Mouse (Mus musculus) layer of hippocampus, postnatal 25 days (tissue): ENCODE measurements around the gene Cebpb. TPM values are rescaled to one million over a fixed set of nuclear protein-coding genes. Genes with fewer than 3 reads are reported as not detected.

Source experiments
- DNase-seq, 2 experiments: peaks; one replicate each; pipeline ENCODE4 v3.0.0; 2022; ENCODE audit warnings: mixed read lengths in 2 of 2, low spot score in 1 of 2; ENCODE audit errors: extremely low spot score in 1 of 2
- total RNA-seq, 2 experiments: library from RNA; stranded (reverse); gene quantifications; 2 replicates each; pipeline ENCODE4 v1.2.3; 2021

Gene Cebpb
- total RNA-seq, 2 experiments from 2014 or later: 32.4 to 32.8 TPM

DNA sequence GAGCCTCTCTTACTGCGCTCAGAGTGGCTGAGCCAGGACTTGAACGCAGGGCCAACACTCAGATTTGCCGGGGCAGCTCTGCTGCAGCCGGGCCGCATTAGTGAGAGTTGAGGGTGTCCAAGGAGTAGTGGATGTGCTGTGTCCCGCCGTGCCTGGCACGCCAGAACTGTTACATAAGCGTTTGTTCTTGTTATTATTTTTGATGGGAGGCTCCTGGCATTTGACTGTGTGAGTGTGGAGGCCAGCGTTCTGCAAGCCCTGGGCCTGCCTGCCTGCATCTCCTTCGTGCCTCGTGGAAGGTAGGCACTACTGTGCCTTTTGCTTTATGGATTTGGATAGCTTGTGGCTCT, 2.2 kb downstream of the Cebpb start:
- DNase-seq: no peak

DNA sequence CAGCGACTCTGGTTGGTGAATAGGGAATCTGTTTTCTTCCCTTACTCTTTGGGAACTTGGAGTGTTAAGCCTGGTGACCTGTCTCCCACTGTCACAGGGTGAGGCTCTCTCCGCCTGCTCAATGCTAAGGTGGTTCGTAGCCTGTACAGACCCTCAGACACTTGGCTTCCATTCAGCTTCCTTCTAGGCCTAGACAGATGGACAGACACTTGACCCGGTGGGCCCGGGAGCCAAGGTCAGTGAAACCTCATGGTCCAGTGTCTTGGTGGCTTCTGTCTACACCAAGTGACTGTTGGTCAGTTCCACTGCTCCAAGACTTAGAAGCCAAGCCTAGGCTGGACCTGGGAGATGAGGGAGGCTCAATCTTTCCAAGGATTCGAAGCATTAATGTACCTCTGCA, 2.7 kb downstream of the Cebpb start:
- no peak for DNase-seq

- no peak for DNase-seq
Measured at GRCm38 (mm10) chr2:167691871-167692661, 3.4 kb downstream of the Cebpb start.

GRCm38 (mm10) chr2:167692831-167693230, 4.1 kb downstream of the Cebpb start:
- DNase-seq: no peak

DNA sequence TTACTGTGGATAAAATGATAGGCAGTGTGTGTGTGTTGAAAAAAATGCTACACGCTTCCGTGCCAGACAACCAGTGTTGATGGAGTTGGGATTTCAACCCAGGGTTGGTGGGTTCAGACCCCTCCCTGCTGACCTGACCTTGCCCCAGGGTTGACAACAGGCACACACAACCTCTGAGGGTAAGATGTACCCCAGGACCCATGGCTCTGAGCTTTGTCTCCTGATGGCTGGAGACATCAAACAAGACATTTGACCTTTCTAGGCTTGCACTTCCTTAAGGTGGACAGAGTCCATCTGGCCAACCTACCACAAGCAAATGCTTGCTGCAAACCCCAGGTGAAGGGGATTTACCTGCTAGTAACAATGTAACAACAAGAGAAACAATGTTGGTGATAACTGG, 4.8 kb downstream of the Cebpb start:
- no peak for DNase-seq

GRCm38 (mm10) chr2:167694244-167694643, 5.5 kb downstream of the Cebpb start:
- no peak for DNase-seq

DNA sequence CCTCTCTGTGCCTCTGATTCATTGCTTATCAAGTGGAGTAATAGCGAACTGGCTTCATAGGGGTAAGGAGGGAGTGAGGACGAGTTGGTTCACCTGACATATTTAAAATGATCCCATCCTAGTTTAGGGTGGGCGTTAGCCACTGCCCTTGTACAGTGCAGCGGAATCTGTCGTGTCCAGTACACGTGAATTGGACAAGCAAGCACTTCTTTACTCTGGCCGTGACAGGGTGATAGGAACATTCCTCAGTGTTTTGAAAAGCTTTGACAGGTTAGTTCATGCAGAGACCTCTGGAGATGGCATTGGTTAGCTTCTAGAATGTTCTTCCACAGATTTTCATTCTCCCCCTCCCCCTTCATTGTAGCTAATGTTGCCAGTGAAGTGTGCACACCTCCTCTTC, 6.2 kb downstream of the Cebpb start:
- no peak for DNase-seq

GRCm38 (mm10) chr2:167695491-167695890, 6.8 kb downstream of the Cebpb start:
- no peak for DNase-seq

- DNase-seq: no peak
Measured at GRCm38 (mm10) chr2:167696143-167696542, 7.4 kb downstream of the Cebpb start.

DNA sequence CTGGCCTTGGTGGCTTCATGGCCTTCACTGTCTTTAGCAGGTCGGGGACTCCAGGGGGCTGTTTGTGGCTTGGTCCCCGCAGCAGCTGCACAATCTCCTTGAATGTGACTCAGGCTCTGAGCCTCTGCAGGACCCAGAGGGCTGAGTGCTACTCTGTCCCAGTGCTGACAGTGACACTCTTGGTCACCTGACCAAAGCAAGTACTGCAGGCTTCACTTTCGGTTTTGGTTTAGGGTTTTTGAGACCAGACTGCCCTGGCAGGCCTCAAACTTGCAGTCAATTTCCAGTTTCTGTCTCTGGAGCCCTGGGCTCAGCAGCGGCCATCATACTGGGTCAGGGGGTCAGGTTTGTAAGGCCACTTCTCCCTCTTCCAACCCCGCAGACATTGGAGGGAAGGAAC, 9.2 kb downstream of the Cebpb start:
- no peak for DNase-seq

GRCm38 (mm10) chr2:167700018-167700417, 11.3 kb downstream of the Cebpb start:
- no peak for DNase-seq

GRCm38 (mm10) chr2:167701472-167701871, 12.8 kb downstream of the Cebpb start:
- no peak for DNase-seq

DNA sequence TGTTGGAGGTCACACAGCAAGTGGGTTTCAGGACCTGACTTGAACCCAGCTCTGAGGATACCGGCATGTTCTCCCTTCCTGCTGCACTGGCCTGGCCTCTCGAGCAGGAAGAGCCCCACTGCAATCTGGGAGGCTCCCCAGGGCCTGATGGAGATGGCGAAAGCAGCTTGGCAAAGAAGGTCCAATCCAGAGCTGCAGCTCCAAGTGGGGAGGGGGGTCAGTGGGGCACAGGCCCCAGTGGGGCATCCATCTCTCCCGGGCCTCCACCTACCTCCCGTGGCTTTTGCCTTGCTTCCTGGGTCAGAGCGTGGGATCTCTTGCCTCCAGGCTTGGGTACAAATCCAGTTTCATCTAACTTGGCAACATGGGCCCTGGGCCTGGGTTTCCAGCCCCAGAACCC, 13.4 kb downstream of the Cebpb start:
- DNase-seq: no peak

DNA sequence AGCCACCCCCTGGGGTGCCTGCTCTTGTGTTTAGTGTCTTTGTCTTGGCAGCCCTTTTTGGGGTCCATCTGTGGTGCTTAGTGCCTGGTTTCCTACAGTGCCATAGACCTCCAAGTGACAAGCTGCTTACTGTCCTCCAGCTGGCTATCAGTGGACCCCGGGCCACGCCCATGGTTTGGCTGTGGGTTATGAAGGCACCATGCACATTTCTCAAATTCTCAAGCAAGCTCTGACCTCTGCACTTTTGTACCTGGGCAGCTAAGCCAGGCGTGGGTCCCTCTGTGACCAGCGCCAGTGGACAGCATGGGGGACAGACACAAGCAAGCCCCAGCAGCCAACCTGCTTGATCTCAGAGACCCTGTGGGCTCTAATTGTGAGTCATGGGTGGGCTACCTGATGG, 15.7 kb downstream of the Cebpb start:
- DNase-seq: no peak

GRCm38 (mm10) chr2:167706183-167706939, 17.6 kb downstream of the Cebpb start:
- no peak for DNase-seq

- DNase-seq: no peak
Measured at GRCm38 (mm10) chr2:167708373-167708772, 19.7 kb downstream of the Cebpb start.

GRCm38 (mm10) chr2:167709969-167710368, 21.3 kb downstream of the Cebpb start:
- no peak for DNase-seq

DNA sequence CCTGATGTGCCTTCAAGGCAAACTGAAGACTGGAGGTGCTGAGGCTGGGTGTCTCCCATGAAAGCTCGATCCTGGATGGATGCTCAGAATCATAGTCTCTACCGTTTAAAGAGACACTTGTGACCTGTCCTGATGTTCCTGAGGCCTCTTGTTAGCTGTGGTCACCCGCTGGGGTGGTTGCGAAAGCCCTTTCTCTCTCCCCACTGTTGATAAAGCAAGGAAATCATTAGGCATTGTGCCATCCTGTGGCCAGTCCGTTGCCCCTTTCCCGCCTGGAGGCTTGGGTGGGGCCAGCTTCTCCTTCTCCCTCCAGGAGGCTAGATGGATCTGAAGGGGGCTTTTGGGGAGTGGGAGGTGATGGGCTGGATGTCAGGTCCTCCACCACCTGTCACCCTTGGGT, 21.9 kb downstream of the Cebpb start:
- no peak for DNase-seq

DNA sequence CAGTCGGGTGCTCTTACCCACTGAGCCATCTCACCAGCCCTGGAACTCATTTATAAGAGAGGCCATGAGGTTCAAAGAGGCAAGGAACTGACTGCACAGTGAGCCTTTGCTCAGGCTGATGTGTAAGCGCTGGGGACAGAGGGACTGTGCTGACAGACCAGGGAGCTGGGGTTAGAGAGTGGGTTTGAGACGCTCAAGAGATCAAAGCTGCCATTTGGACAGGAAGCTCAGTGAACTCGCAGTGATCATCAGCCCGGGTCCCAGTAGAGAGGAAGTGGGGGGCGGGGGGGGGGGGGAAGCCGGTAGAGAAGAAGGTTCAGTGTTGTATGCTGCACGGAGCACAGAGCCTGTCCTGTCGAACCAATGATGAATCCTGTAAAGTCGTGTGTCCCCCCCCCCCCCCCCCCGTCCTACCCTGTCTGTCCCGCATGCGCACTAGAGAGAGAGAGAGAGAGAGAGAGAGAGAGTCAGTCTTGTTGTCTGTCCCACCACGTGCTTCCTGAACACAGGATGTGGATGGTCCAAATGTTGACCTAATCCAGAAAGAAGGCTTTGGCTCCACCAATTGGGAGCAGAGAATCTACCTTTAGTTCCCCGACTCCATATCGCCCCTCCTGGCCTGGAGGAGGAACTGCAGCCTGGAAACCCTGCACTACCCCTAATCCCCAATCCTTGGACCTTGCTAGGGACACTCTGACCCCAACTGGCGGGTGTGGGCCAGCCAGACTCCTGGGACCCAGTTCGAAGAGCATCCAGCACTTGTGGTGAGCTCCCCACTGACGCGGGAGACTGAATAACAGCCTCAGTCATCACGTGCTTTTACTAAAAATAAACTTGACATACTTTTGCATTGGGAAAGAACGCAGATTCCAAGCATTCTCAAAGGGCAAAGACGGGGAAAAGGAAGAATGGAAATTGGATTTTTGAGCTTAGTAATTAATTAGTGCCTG, 24.4 kb downstream of the Cebpb start:
- no peak for DNase-seq

DNA sequence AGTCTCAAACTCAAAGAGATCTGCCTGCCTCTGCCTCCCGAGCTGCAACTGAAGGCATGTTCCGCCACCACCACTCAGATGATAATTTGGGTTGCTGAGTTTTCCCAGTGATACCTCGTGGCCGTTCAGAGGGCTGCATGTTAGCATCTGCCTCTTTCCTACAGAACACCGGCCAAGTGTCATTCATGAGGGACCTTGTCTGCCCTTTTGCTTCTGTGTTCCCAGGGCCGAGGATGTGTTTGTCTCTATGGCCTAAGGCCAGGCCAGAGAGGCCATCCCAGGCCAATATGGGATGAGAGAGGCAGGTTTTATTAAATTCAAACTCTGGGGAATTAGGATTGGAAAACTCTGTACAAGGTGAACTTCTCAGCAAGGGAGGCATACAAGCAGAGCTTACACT, 25.6 kb downstream of the Cebpb start:
- DNase-seq: no peak

GRCm38 (mm10) chr2:167715008-167715407, 26.3 kb downstream of the Cebpb start:
- peak in 1 of 2 experiments; percentile 21 for DNase-seq
